Mouse (Mus musculus): ENCODE data around the gene Mrps35. TPM values are rescaled to one million over a fixed set of nuclear protein-coding genes. Genes with fewer than 3 reads are reported as not detected.
A peak's percentile ranks its signal among the peaks of the same experiment; 100 is the strongest.

The Mrps35 gene
- polyA plus RNA-seq, 1 experiment from 2014 or later, result 110 TPM

DNA sequence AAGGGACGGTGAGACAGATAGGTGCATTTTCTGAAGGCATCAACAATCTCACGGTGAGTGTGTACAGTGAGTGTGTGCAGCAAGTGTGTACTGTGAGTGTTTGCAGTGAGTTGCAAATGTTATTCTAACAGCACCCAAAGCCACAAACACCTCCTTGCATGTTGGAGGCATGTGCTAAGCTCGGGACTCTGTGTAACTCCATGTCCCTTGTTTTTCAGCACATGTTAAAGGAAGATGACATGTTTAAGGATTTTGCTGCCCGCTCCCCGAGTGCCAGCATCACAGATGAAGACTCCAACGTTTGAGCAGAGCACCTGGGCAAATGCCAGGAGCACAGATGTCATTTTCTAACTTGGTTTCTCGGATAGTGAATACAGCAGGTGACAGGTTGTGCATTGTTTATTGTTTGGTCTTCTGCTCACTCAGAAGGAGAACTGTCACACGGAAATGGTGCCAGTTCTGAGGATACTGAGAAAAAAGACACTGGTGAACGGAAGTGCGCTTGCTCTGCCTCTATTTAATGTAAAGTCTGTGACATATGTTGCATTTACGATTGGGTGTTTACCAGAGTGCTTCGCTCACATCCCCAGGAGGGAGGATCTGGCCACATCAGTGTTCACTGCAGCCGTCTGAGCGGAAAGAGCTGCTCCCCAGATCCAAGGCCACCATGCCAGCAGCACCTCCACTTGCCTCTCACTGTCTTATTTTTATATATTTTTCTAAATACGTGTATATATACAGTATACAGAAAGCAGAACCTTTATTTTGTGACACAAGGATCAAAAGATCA lies 12.3 kb upstream of the Mrps35 start:
- no peak overlapping the region for H3K4me3 ChIP-seq
- ATAC-seq (ENCODE audit: insufficient number of reproducible peaks, low FRiP score), result no peak
- no peak overlapping the region for H3K9ac ChIP-seq
- peaks cover 69% of the 10 kb centered on the region for H3K36me3 ChIP-seq
- H3K27me3 ChIP-seq (replicated peaks), result no peaks in the 10 kb centered on the region
- no peak overlapping the region for H3K27ac ChIP-seq (ENCODE audit: poor library complexity, severe bottlenecking)
- 0 out of 2 replicates have a peak, but pooled peaks cover 5% of the 10 kb centered on the region for H3K4me1 ChIP-seq (replicated peaks)
- 84% methylated on average over 15 of the region's 15 CpGs for WGBS
- no peaks in the 10 kb centered on the region for H3K9me3 ChIP-seq (replicated peaks)
- no peak overlapping the region for H3K4me2 ChIP-seq

DNA sequence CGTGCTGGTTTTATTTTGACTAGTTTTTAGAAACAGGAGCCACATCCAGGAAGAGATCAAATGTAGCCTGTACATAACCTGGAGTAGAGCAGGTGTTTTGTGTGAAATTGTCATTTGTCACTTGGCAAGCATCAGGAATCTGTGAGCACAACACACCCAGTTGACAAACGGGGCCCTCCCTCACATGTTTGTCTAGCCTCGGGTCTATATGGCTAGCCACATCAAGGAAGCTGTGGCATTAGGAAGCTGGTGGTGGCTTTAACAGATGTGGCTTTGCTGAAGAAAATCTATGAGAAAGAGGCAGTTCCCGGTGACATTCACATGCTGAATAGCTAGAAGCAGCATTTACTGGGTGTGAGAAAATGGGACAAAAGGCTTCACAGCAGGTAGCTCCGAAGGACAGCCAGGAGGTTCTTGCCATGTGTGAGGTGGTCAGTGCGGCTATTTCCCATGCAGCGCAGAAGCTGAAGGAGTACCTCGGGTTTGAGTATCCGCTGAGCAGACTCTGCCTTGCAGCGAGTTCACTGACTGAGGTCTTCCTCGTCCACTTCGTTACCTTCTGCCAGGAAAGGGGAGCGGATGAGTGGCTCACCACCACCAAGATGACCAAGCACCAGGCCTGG lies 10.2 kb upstream of the Mrps35 start, which contains the start of gene Rep15:
Gene Rep15 (plus strand): TSS at position 282 of the 623 bp plus-strand sequence.
- Histone ChIP-seq H3K4me3 (no peak within 1 kb of the TSS), H3K36me3 (peaks cover 49% of the 10 kb centered on the region), H3K27me3 (replicated peaks) (no peaks in the 10 kb centered on the region), H3K4me2 (no peak within 1 kb of the TSS), H3K27ac (ENCODE audit: poor library complexity, severe bottlenecking) (no peak within 1 kb of the TSS), H3K9ac (no peak within 1 kb of the TSS), H3K4me1 (replicated peaks) (0 out of 2 replicates have a peak, but pooled peaks cover 5% of the 10 kb centered on the region), H3K9me3 (replicated peaks) (no peaks in the 10 kb centered on the region)
- WGBS, result 56% methylated on average over 13 of the region's 13 CpGs
- no peak for ATAC-seq (ENCODE audit: insufficient number of reproducible peaks, low FRiP score)

DNA sequence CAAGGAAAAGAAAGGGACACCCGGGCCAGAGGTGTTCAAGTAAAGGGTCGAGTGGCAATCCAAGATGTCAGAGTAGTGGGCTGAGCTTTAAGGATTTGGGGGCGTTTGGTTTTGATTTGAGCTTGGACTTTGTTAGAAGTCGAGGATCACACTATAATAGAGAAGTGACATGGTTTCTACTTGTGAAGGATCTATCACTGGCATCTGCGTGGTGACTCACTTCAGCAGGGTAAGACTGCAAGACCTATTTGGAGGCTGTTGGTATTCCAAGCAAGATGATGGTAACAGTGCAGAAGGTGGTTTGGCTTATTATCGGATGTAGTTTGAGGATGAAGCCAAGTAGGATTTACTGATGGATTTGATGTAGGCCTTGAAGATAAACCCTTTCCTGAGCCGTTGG lies 1.1 kb downstream of the Mrps35 start:
- peak overlapping the region; percentile 91 for H3K4me3 ChIP-seq
- H3K4me2 ChIP-seq, result peak overlapping the region; percentile 76
- no peaks in the 10 kb centered on the region; the same call in 1 of the 2 replicates for H3K9me3 ChIP-seq (replicated peaks)
- WGBS, result 49% methylated on average over 7 of the region's 7 CpGs
- 0 out of 2 replicates have a peak, but pooled peaks cover 2% of the 10 kb centered on the region for H3K27me3 ChIP-seq (replicated peaks)
- H3K27ac ChIP-seq (ENCODE audit: poor library complexity, severe bottlenecking), result no peak overlapping the region
- ATAC-seq (ENCODE audit: insufficient number of reproducible peaks, low FRiP score), result no peak
- H3K9ac ChIP-seq, result peak overlapping the region; percentile 95
- H3K4me1 ChIP-seq (replicated peaks), result peaks cover 18% of the 10 kb centered on the region
- peaks cover 26% of the 10 kb centered on the region for H3K36me3 ChIP-seq

DNA sequence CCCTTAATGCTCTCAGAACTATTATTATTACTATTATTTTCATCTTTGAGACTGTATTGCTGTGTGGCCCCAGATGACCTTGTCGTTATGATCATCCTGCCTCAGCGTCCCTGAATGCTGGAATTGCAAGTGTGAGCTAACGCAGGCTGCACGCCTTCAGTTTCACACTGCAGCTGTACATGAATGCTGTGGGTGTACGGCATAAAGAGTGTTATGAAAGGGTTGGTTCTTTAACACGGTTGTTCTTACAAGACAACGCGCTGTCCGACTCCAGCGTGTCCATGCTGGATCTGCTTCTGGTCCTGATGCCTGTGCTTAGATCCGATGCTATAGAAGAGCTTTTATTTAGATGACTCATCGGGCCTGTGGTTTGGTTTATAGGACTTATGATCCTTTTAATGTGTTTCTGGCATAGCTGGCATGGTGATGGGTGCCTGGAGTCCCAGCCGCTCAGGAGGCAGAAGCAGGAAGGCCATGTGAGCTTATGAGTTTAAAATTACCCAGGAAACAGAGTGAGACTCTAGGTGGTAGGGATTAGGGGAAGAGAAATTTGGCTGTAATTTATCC lies 6.8 kb downstream of the Mrps35 start:
- ATAC-seq (ENCODE audit: insufficient number of reproducible peaks, low FRiP score), result no peak
- Histone ChIP-seq H3K9me3 (replicated peaks) (no peaks in the 10 kb centered on the region), H3K4me3 (no peak overlapping the region), H3K4me1 (replicated peaks) (peaks cover 5% of the 10 kb centered on the region), H3K27ac (ENCODE audit: poor library complexity, severe bottlenecking) (no peak overlapping the region), H3K36me3 (peaks cover 73% of the 10 kb centered on the region), H3K27me3 (replicated peaks) (no peaks in the 10 kb centered on the region), H3K4me2 (no peak overlapping the region), H3K9ac (no peak overlapping the region)
- 93% methylated on average over 13 of the region's 13 CpGs for WGBS

DNA sequence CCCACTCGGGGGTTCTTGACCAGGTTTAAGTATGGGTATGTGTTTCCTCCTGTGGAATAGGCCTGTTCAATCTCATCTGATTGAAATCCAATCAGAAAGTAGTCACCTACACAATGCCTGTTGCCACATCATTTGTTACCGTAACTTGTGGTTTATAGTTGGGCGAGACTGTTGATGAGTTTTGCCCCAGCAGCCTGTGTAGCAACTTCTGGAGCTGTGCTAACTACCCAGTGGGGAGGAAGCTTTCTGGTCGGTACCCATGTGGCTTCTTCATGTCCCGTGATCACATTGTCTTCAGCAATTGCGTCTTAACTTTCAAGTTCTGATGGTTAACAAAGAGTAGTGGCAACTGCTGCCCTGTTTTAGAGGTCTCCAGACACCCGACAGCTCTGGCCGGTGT lies 9.1 kb downstream of the Mrps35 start:
- H3K36me3 ChIP-seq, result peaks cover 86% of the 10 kb centered on the region
- no peak overlapping the region for H3K9ac ChIP-seq
- peaks cover 15% of the 10 kb centered on the region for H3K4me1 ChIP-seq (replicated peaks)
- H3K4me3 ChIP-seq, result no peak overlapping the region
- 89% methylated on average over 8 of the region's 8 CpGs for WGBS
- no peak overlapping the region for H3K4me2 ChIP-seq
- no peaks in the 10 kb centered on the region for H3K9me3 ChIP-seq (replicated peaks)
- no peak overlapping the region for H3K27ac ChIP-seq (ENCODE audit: poor library complexity, severe bottlenecking)
- no peak for ATAC-seq (ENCODE audit: insufficient number of reproducible peaks, low FRiP score)
- H3K27me3 ChIP-seq (replicated peaks), result no peaks in the 10 kb centered on the region

GRCm38 (mm10) chr6:147052440-147052839 lies 9.9 kb downstream of the Mrps35 start:
- no peaks in the 10 kb centered on the region for H3K27me3 ChIP-seq (replicated peaks)
- no peak for ATAC-seq (ENCODE audit: insufficient number of reproducible peaks, low FRiP score)
- H3K4me3 ChIP-seq, result no peak overlapping the region
- H3K9me3 ChIP-seq (replicated peaks), result no peaks in the 10 kb centered on the region
- WGBS, result 89% methylated on average over 9 of the region's 9 CpGs
- H3K27ac ChIP-seq (ENCODE audit: poor library complexity, severe bottlenecking), result no peak overlapping the region
- H3K4me1 ChIP-seq (replicated peaks), result peaks cover 15% of the 10 kb centered on the region
- peaks cover 86% of the 10 kb centered on the region for H3K36me3 ChIP-seq
- no peak overlapping the region for H3K9ac ChIP-seq
- no peak overlapping the region for H3K4me2 ChIP-seq

GRCm38 (mm10) chr6:147053785-147054646 lies 11.5 kb downstream of the Mrps35 start:
- no peaks in the 10 kb centered on the region for H3K9me3 ChIP-seq (replicated peaks)
- H3K9ac ChIP-seq, result no peak overlapping the region
- no peaks in the 10 kb centered on the region for H3K27me3 ChIP-seq (replicated peaks)
- no peak overlapping the region for H3K4me3 ChIP-seq
- peaks cover 73% of the 10 kb centered on the region for H3K36me3 ChIP-seq
- no peak overlapping the region for H3K4me2 ChIP-seq
- ATAC-seq (ENCODE audit: insufficient number of reproducible peaks, low FRiP score), result no peak
- 91% methylated on average over 19 of the region's 19 CpGs for WGBS
- no peak overlapping the region for H3K27ac ChIP-seq (ENCODE audit: poor library complexity, severe bottlenecking)
- H3K4me1 ChIP-seq (replicated peaks), result peaks cover 15% of the 10 kb centered on the region

DNA sequence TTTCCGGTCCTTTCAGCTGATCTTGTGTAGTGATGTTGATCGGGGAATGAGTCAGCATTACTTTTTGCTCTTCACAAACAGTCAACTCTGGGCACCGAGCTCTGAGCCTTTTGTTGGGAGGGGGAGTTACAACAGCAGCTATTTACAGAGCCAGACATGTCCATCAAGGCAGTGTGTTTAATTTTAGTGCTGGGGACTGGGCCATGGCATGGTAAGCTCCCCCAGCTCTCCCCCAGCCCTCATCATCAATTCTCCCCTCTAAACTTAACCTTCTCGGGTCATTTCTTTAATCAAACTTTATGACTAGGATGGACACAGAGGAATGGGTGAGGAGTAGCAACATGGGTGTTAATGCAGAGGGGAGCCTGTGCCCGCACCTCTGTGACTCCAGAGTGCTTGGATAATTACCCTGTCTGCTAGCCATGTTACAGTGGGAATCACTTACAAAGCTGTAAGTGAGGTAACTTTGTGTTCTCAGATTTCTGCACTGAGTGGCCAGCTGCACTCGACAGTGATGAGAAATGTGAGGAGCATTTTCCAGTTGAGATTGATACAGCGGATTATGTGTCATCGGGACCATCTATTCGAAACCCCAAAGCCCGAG lies 12.9 kb downstream of the Mrps35 start:
- no peak overlapping the region for H3K27ac ChIP-seq (ENCODE audit: poor library complexity, severe bottlenecking)
- H3K4me2 ChIP-seq, result no peak overlapping the region
- peaks cover 66% of the 10 kb centered on the region for H3K36me3 ChIP-seq
- ATAC-seq (ENCODE audit: insufficient number of reproducible peaks, low FRiP score), result no peak; the same call in 1 of the 2 replicates
- H3K4me3 ChIP-seq, result no peak overlapping the region
- no peak overlapping the region for H3K9ac ChIP-seq
- H3K4me1 ChIP-seq (replicated peaks), result peaks cover 15% of the 10 kb centered on the region
- 70% methylated on average over 10 of the region's 10 CpGs for WGBS
- H3K27me3 ChIP-seq (replicated peaks), result no peaks in the 10 kb centered on the region
- no peaks in the 10 kb centered on the region for H3K9me3 ChIP-seq (replicated peaks)

DNA sequence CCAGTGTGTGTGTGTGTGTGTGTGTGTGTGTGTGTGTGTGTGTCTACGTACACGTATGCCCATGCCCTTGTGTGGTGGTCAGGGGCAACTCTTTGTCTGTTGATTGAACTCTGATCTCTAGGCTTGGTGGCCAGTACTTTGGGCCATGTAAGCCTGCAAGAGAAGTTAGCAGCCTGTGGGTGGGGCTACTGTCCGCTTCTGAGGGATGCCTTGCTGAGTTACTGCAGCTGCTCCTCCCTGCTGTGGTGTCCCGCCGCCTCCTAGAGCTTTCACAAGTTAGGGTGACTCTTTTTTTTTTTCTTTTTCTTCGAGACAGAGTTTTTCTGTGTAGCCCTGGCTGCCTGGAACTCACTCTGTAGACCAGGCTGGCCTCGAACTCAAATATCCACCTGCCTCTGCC lies 16.8 kb downstream of the Mrps35 start:
- no peaks in the 10 kb centered on the region for H3K9me3 ChIP-seq (replicated peaks)
- no peak for ATAC-seq (ENCODE audit: insufficient number of reproducible peaks, low FRiP score)
- H3K27me3 ChIP-seq (replicated peaks), result no peaks in the 10 kb centered on the region
- no peak overlapping the region for H3K4me2 ChIP-seq
- no peak overlapping the region for H3K9ac ChIP-seq
- no peak overlapping the region for H3K4me3 ChIP-seq
- peaks cover 63% of the 10 kb centered on the region for H3K36me3 ChIP-seq
- H3K27ac ChIP-seq (ENCODE audit: poor library complexity, severe bottlenecking), result no peak overlapping the region
- WGBS, result 71% methylated on average over 7 of the region's 7 CpGs
- H3K4me1 ChIP-seq (replicated peaks), result peaks cover 15% of the 10 kb centered on the region

GRCm38 (mm10) chr6:147061630-147062029 lies 19.1 kb downstream of the Mrps35 start:
- Histone ChIP-seq H3K4me1 (replicated peaks) (no peaks in the 10 kb centered on the region), H3K36me3 (peaks cover 58% of the 10 kb centered on the region), H3K27me3 (replicated peaks) (no peaks in the 10 kb centered on the region), H3K9me3 (replicated peaks) (no peaks in the 10 kb centered on the region), H3K4me3 (no peak overlapping the region), H3K27ac (ENCODE audit: poor library complexity, severe bottlenecking) (no peak overlapping the region), H3K9ac (no peak overlapping the region), H3K4me2 (no peak overlapping the region)
- ATAC-seq (ENCODE audit: insufficient number of reproducible peaks, low FRiP score), result no peak
- WGBS, result 92% methylated on average over 9 of the region's 9 CpGs

All from heart, embryonic 12.5 days (tissue).